Mouse (Mus musculus) erythroblast, embryonic 14.5 days (primary cell): ENCODE measurements around the gene Ppm1h.

Source experiments
- GATA1 ChIP-seq: IDR thresholded peaks from 2 replicates; pipeline ENCODE4 v1.6.1; 2012; ENCODE audit warnings: low read length, inconsistent platforms, mixed read lengths
- TAL1 ChIP-seq: IDR thresholded peaks from 3 replicates; pipeline ENCODE4 v1.6.1; 2012; ENCODE audit warnings: low read length, inconsistent platforms, mixed read lengths

DNA sequence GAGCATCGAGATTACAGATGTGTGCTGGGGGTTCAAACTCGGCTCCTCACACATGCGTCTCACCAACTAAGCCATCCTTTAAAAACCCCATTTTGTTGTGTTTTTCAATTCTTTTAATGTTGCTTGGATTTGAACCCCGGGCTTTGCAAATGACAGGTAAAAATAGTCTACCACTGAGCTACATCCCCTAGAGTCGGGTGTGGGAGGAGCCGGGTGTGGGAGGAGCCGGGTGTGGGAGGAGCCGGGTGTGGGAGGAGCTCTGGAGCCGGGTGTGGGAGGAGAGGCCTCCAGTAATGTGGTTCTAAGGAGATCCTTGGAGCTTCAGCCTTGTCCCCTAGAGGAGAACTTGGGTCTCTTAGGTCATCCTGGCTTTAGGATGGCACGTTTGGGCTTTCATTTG is 152.1 kb downstream of the Ppm1h start:
- TF ChIP-seq GATA1 (no peak), TAL1 (no peak)
